Mouse (Mus musculus) cerebellum, adult 18-20 months (tissue): ENCODE measurements at regions not wholly inside any gene's neighbourhood (a gene's known extent, or its start where the extent isn't known, plus 50 kb on each side); places are given as distances from the start of the nearest gene placed in this dataset.
A peak's percentile ranks its signal among the peaks of the same experiment; 100 is the strongest.

ENCODE experiments used
- DNase-seq, 2 experiments: peaks; one replicate each; pipeline ENCODE4 v3.0.0; 2021

- DNase-seq, result no peak
Measured at GRCm38 (mm10) chr14:110276192-110276591, 478.8 kb downstream of the Slitrk6 start.

- no peak for DNase-seq
Measured at GRCm38 (mm10) chr14:110271270-110271669, 483.7 kb downstream of the Slitrk6 start.

GRCm38 (mm10) chr14:110244466-110244865 lies 510.5 kb downstream of the Slitrk6 start:
- peak in 1 of 2 experiments; percentile 6 for DNase-seq

GRCm38 (mm10) chr14:110243549-110243948 lies 511.4 kb downstream of the Slitrk6 start:
- no peak for DNase-seq

- no peak for DNase-seq
Measured at GRCm38 (mm10) chr14:110238800-110239199, 516.1 kb downstream of the Slitrk6 start.

- DNase-seq, result no peak
Measured at GRCm38 (mm10) chr14:110224678-110225446, 530.1 kb downstream of the Slitrk6 start.

GRCm38 (mm10) chr14:110190987-110191607 lies 563.9 kb downstream of the Slitrk6 start:
- no peak for DNase-seq

- DNase-seq, result no peak
Measured at GRCm38 (mm10) chr14:110190471-110190870, 564.5 kb downstream of the Slitrk6 start.

- no peak for DNase-seq
Measured at GRCm38 (mm10) chr14:110179166-110179565, 575.8 kb downstream of the Slitrk6 start.

- no peak for DNase-seq
Measured at GRCm38 (mm10) chr14:110171162-110172117, 583.5 kb downstream of the Slitrk6 start.

- no peak for DNase-seq
Measured at GRCm38 (mm10) chr14:110168632-110169031, 586.3 kb downstream of the Slitrk6 start.

GRCm38 (mm10) chr14:110128265-110128664 lies 626.7 kb downstream of the Slitrk6 start:
- no peak for DNase-seq

- DNase-seq, result no peak
Measured at GRCm38 (mm10) chr14:110125936-110126710, 628.8 kb downstream of the Slitrk6 start.

GRCm38 (mm10) chr14:110122710-110123109 lies 632.2 kb downstream of the Slitrk6 start:
- DNase-seq, result no peak

GRCm38 (mm10) chr14:110115578-110115977 lies 639.4 kb downstream of the Slitrk6 start:
- no peak for DNase-seq

- no peak for DNase-seq
Measured at GRCm38 (mm10) chr14:110100852-110101251, 654.1 kb downstream of the Slitrk6 start.

GRCm38 (mm10) chr14:110078351-110078750 lies 676.6 kb downstream of the Slitrk6 start:
- no peak for DNase-seq

GRCm38 (mm10) chr14:110047748-110048147 lies 707.2 kb downstream of the Slitrk6 start:
- no peak for DNase-seq

GRCm38 (mm10) chr14:110043211-110043610 lies 711.7 kb downstream of the Slitrk6 start:
- DNase-seq, result no peak

GRCm38 (mm10) chr14:110021812-110022211 lies 733.1 kb downstream of the Slitrk6 start:
- DNase-seq, result no peak

- no peak for DNase-seq
Measured at GRCm38 (mm10) chr14:110015126-110015525, 739.8 kb downstream of the Slitrk6 start.

GRCm38 (mm10) chr14:110013229-110013628 lies 741.7 kb downstream of the Slitrk6 start:
- DNase-seq, result no peak
